Mouse (Mus musculus) frontal cortex, adult (tissue): Measurements from ENCODE around the gene Tcf12.

Source experiments
- ATAC-seq: cut with Nextera tagmentation; 2 replicates; pipeline ENCODE4 v1.9.2; 2017; ENCODE audit warnings: mild to moderate bottlenecking, moderate library complexity, mixed read lengths; ENCODE audit not compliant: low TSS enrichment

The Tcf12 gene

GRCm38 (mm10) chr9:71981071-71981470, 130.6 kb downstream of the Tcf12 start:
- ATAC-seq, result no peak

- no peak for ATAC-seq
These were observed 131.1 kb downstream of the Tcf12 start for GRCm38 (mm10) chr9:71980579-71980978.

- ATAC-seq, result no peak
These were observed 132.8 kb downstream of the Tcf12 start for GRCm38 (mm10) chr9:71978886-71979285.

GRCm38 (mm10) chr9:71976034-71976433, 135.6 kb downstream of the Tcf12 start:
- ATAC-seq, result peak; percentile 38

- no peak for ATAC-seq
These were observed 136.5 kb downstream of the Tcf12 start for GRCm38 (mm10) chr9:71975141-71975540.

GRCm38 (mm10) chr9:71974541-71974959, 137.1 kb downstream of the Tcf12 start:
- no peak for ATAC-seq

- no peak for ATAC-seq
These were observed 147.6 kb downstream of the Tcf12 start for GRCm38 (mm10) chr9:71964039-71964438.

- ATAC-seq, result no peak
These were observed 151.7 kb downstream of the Tcf12 start for GRCm38 (mm10) chr9:71960026-71960396.

GRCm38 (mm10) chr9:71959259-71960025, 152.2 kb downstream of the Tcf12 start:
- peak; percentile 78 for ATAC-seq

GRCm38 (mm10) chr9:71953217-71953616, 158.5 kb downstream of the Tcf12 start:
- no peak for ATAC-seq

DNA sequence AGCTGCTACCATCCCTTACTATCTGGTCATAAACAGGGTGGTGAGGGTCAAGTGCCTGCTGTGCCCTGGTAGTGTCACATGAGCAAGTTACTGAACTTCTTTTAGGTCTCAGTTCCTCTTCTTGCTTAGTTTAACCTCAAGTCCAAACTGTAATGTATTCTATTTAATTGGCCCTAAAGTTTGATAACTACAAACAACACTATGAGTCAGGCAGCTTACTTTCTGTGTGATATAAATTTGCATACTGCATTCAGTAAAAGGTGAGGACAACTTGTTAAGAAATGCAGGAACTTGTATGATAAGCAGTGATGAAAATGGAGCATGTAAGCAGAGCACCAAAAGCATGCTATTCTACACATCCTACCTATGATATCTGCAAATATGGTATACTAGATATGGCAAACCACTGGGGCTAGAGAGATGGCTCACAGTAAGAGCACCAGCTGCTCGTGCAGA, 159.0 kb downstream of the Tcf12 start:
- no peak for ATAC-seq

DNA sequence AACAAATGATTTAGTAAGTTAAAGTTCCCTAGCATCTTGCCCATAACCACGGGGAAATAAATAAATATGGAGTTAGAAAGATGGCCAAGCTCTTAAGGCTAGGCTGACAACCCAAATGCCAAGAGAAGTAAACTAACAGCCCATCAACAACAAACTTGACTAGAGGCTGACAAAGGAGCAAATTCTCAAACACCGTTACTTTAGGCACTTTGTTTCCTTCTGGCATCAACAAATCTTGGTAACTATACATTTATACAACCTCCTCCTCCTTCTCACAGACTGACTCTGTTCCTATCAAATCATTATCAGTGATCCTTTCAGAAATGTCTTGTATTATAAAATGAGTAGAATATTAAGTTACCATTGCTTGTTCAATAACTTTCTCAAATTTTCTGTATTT, 159.7 kb downstream of the Tcf12 start:
- no peak for ATAC-seq

DNA sequence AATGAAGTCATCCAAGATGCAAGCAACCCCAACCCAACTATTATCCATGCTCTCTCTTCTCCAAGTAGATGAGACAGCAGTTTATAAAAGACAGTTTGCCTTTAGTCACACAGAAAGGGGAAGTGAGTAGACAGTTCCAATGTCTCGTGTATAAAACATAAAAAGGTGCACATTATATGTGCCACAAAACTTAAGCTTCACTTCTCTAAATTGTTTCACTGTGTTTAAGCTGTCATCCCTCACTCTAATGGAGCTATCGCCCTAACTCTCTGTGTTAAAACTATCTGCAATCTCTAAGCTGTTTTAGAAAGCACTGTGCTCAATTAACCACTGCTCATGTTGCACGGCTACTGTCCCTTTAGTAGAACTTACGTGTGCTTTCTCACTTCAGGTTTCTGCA, 160.3 kb downstream of the Tcf12 start:
- no peak for ATAC-seq

DNA sequence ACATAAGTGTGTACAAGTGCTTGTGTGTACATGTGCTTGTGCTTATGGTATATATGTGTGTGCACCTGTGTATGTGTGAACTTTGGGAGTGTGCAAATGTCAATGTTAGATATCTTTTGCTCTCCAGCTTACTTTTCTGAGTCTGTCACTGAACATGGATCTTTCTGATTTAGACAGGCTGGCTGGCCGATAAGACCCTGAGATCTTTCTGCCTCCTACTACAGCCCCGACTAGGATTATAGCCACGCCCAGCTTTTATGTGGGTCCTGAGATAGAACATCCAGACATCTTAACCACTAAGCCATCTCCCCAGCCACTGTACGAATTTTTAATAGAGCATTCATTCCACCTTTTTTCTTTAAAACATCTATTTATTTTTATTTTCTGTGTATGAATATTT, 166.9 kb downstream of the Tcf12 start:
- no peak for ATAC-seq

- no peak for ATAC-seq
These were observed 169.2 kb downstream of the Tcf12 start for GRCm38 (mm10) chr9:71942424-71942823.

GRCm38 (mm10) chr9:71940016-71940415, 171.7 kb downstream of the Tcf12 start:
- no peak for ATAC-seq

DNA sequence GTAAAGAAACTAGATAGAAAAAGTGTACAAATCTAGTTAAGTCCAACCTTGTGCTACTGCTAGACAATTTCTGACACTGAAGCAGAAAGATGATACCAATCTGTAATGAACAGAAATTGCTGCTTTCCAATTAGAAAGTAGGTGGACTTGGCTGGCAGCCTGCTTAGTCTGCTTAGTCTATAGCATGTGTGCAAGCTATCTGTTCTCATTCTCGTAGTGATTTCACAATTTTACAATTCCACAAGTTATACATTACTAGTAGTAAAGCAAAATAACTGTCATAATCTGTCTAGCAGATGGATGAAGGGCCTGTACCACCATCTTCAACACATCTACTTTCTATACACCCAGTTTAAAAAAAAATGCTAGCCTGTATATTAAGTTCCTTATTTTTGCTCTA, 175.5 kb downstream of the Tcf12 start:
- ATAC-seq, result no peak

- no peak for ATAC-seq
These were observed 176.8 kb downstream of the Tcf12 start for GRCm38 (mm10) chr9:71934833-71935232.

DNA sequence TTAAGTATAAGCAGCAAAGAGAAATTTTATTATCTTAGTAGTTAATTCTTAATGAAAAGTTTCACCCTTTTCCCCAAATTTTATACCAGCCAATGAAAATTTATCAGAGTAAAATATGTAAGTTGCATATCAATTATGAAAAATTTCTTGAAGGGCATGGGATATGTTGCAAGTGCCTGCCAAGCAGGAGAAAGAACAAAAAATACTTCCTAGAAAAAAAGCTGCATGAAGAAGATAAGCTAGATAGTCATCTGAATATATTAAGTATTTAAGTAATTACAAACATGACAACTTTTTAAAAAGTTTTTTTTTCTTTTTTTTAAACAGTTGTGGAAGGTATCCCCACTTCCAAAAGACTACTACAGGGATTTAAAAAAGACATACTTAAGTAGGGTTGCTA, 179.7 kb downstream of the Tcf12 start:
- ATAC-seq, result no peak

DNA sequence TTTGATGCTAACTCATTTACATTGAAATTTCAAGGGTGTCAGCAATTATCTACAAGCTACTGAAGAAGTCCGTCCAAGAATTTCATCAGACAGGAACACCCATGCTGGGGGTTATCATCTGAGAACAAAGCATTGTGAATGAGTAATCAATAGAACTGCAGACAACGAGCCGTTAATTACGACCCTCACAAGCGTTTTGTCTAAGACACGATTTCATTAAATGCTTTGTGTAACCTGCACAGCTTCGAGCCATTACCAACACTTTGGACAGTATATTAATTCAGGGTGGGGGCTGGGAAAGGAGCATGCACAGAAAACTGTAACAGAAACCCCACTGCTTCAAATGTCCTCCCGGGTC, 180.3 kb downstream of the Tcf12 start:
- no peak for ATAC-seq

- ATAC-seq, result no peak
These were observed 181.0 kb downstream of the Tcf12 start for GRCm38 (mm10) chr9:71930431-71931357.

DNA sequence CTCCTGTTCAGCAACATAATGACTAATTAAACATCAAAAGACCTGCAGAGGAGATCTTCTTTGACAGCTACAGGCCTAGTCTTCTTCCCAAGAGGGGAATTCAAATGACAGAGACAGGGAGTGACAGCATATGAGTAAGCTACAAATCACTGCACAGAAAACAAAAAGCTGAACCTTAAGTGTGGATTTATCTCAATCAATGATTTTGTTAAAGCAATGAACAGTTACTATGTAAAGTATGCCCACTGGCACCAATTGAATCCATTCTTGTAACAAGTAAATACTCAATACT, 195.1 kb downstream of the Tcf12 start:
- no peak for ATAC-seq
